Mouse (Mus musculus) adrenal gland, adult 10 weeks (tissue): ENCODE results near the gene Eml2. TPM values are rescaled to one million over a fixed set of nuclear protein-coding genes. Genes with fewer than 3 reads are reported as not detected.

ENCODE experiments used
- polyA plus RNA-seq: library from polyadenylated mRNA; stranded (reverse); fragments of 350-450 nt; fragmentation: Illumina TruSeq; extraction: RNeasy Lipid Tissue Mini Kit (QIAGEN cat#74804); gene quantifications from one replicate; pipeline ENCODE4 v1.2.3, GENCODE M21; 2014; ENCODE audit warnings: low read depth, low replicate concordance

Eml2 gene
- not detected for polyA plus RNA-seq

DNA sequence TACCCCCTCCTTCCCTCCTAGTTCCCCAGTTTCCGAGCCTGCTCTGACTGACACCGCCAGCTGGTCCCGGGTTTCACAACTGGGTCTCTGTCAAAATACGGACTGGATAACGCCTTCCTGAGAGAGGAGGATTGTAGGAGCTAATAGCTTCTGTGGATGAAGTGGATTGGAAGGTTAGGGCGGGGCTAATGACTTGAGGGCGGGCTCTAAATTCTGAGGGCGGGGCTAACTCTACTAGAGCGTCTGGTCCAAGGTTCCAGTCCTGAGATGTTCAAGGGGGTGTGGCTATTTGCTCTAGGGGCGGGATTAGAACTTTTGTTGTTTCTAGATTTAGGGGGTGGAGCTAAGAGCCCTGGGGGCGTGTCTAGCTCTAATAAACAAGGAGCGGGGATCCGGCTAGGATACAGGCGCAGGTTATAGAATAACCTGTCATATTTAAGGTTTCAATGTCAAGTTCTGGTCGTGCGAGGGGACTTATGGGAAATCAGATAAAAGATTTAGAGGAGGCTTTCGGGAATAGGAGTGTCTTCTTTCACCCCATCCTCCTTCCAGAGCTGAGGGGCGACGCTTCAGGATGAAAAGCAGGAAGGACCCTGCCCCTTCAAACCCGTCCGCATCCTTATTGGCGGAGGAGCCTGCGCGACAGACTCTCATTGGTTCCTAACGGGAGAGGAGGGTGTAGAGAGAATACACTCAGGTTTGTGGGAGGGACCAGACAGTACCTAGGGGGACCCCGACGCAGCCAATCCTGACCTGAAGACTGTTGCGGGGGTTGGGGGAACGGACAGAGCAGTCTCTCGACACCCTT lies at the start of gene Eml2:
Eml2 (plus strand) TSS at position 714 of the 808 bp plus-strand sequence.

DNA sequence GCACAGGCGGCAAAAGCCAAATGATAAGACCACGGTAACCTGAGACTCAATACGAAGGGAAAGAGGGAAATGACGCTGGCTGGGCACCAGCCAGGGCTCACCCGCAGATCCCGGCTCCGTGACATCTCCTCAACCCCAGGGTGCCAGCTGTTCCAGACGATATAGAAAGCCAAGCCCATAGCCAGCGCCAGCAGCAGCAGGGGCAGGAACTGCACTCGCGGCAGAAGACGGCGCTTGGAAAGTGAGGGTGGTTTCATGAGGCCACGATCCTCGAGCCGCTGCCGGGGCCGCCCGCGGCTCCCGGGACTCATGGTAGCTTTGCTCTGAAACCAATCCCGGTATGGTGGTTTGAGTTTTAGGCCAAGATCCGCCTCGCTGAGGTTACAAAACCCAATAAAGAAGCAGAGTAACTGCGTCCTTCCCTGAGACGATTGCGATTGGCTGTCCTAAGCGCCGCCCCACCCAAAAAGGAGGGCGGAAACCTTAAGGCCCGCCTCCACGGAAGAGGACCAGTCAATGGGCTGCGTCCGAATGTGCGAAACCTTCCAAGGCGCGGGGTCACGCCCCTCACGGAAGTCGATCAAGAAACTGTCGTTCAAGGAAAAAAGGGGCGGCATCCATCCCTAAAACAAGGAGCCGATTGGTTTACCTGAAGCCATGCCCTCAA lies 27.2 kb upstream of the Eml2 start, which contains the start of gene Qpctl:
Qpctl (minus strand) TSS at position 417 of the 667 bp plus-strand sequence.

DNA sequence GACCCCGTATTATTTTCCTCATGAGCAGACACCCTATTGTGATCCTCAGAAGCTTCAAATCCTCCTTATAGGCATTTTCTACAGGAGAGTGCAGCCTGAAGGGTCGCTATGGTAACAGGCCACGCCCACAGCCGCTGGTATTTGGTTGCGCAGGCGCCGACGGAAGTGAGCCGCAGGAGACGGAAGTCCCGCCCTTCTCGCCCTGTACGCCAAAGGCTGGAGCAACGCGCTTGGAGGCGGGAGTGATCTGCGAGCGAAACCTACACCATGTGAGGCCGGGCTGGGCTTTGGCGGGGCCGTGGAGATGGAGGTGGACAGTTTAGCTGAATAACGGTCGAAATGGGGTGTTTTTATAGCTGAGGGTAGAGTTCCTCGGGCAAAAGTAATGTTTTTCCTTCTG lies 26.6 kb upstream of the Eml2 start, which contains the start of gene Snrpd2:
Snrpd2 (plus strand) TSS at position 97 of the 400 bp plus-strand sequence.

DNA sequence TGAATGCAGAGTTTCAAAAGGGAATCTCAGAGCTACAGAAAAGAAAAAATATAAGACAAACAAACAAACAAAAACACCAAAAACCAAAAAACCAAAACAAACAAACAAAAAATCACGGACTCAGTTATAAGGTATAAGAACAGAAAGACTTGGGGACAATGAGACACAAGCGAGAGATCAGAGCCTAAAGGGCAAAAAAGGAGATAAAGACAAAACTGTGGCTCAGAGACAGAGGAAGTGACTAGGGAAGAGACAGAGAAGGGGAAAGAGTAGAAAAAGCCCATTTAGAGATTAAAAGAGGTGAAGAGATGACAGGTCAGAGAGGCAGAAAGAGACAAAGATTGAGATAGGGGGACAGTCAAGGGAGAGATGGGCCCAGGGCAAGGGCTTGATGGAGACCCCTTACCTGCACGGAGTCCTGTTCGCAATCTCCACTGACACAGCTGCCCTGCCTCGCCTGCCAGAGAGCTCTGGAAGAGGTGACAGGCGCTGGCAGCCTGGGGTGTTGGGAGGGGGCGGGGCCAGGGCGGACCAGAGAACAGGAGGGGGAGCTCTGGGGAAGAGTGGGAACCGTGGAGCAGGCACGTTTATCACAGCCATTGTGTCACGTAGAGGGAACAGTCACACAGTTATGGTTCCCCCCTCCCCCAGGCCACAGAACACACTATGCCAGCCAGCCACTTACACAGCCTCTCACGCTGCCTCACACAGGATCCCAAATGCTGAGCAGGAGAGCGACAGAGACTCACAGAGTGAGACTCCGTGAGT lies 10.4 kb upstream of the Eml2 start, which contains the start of gene Gipr:
Gipr (minus strand) TSS at position 472 of the 768 bp plus-strand sequence.

DNA sequence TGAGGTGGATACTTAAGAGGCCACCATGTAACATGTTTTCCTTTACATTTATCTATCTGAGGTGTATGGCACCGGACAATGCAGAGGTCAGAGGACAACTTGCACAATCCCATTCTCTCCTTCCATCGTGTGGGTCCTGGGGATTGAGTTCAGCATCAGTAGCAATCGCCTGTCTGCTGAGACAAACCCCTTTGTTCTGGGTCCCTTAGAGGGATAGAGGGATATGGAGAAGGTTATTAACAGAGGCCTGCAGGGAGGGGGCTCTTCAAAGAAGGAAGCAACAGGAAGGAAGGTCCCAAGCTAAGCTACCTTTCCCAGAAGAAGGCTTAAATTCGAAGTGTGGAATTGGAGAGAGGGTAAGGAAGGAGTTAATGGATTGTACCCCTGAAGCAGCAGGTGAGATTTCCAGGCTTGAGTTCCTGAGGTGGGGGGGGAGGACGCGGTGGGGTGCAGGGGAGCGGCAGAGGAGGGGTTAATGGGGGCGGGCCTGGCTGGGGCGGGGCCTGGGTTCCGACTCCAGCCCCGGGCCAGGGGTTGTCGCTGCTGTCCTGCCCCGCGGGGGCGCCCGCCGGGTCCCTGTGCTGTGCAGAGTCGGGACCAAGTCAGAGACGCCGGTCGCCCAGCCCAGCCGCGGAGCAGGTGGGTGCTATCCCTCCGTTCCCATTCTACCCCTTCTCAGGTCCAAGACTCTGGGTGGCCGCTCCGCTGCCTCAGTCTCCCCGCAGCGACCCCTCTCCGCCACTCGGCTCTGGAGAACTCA lies 36.0 kb downstream of the Eml2 start, which contains the start of gene Gpr4:
Gpr4 (plus strand) TSS at position 543 of the 760 bp plus-strand sequence.

DNA sequence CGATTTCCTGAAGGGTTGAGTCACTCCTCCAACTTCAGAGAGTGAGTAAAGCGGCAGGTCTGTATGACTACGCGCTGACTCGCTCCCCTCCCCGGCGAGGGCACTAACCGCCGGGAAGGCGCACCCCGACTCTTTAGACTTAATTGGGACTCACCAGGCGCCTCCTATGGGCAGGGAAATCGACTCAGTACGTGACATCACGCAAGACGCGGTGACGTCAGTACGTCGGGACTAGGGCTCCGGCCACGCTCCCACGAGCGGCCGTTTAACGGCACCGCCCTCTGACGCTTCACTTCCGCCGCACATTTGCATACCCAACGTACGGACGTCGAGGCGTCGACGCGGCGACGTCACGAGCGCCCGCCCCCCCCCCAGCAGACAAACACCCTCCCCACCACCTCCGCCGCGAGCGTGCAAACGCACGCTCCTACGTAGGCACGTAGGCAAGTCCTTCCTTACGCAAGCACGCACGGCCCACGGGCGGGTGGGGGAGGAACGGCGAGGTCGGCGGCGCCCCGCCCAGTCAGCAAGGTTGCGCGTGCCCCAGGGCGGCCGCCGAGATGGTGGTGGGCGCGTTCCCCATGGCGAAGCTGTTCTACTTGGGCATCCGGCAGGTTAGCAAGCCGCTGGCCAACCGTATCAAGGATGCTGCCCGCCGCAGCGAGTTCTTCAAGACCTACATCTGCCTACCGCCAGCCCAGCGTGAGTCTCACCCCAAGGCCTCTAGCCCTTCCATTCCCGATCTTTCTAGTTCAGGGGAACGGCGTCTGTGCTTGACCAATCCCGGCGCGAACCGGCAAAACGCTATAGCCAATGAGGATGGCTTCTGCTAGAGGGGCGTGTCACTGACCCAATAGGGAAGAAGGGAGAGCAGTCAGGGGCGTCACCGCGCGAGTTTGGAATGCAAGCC lies 51.9 kb downstream of the Eml2 start, which contains the start of gene Opa3:
Opa3 (plus strand) TSS at position 452 of the 910 bp plus-strand sequence.

Other genes with a start within 250 kb of the Eml2 start
- not detected for gene Nanos2, start 189.0 kb upstream of the Eml2 start, polyA plus RNA-seq
- not detected for gene Mypop, start 185.2 kb upstream of the Eml2 start, polyA plus RNA-seq
- 2.5 TPM for gene Irf2bp1, start 172.4 kb upstream of the Eml2 start, polyA plus RNA-seq
- not detected for gene Foxa3, start 152.9 kb upstream of the Eml2 start, polyA plus RNA-seq
- 7.6 TPM for gene Sympk, start 152.0 kb upstream of the Eml2 start, polyA plus RNA-seq
- gene Rsph6a, start 121.7 kb upstream of the Eml2 start, polyA plus RNA-seq = not detected
- gene Dmwd, start 100.2 kb upstream of the Eml2 start, polyA plus RNA-seq = 1.3 TPM
- 11.7 TPM for gene Dmpk, start 92.6 kb upstream of the Eml2 start, polyA plus RNA-seq
- 1.5 TPM for gene Six5, start 81.8 kb upstream of the Eml2 start, polyA plus RNA-seq
- gene Gm4969, start 58.1 kb upstream of the Eml2 start, polyA plus RNA-seq = not detected
- 0.82 TPM for gene Fbxo46, start 56.6 kb upstream of the Eml2 start, polyA plus RNA-seq
- gene Qpctl, start 27.1 kb upstream of the Eml2 start, polyA plus RNA-seq = 10.5 TPM
- gene Snrpd2, start 26.7 kb upstream of the Eml2 start, polyA plus RNA-seq = 2.0 TPM
- gene Gipr, start 10.3 kb upstream of the Eml2 start, polyA plus RNA-seq = not detected
- 5.4 TPM for gene Gpr4, start 36.1 kb downstream of the Eml2 start, polyA plus RNA-seq
- gene Opa3, start 51.9 kb downstream of the Eml2 start, polyA plus RNA-seq = 13.0 TPM
- 17.5 TPM for gene Vasp, start 95.4 kb downstream of the Eml2 start, polyA plus RNA-seq
- not detected for gene Ppm1n, start 103.6 kb downstream of the Eml2 start, polyA plus RNA-seq
- 1.9 TPM for gene Rtn2, start 106.2 kb downstream of the Eml2 start, polyA plus RNA-seq
- 1.3 TPM for gene Fosb, start 133.6 kb downstream of the Eml2 start, polyA plus RNA-seq
- not detected for gene Ercc1, start 168.4 kb downstream of the Eml2 start, polyA plus RNA-seq
- 1.8 TPM for gene Cd3eap, start 183.1 kb downstream of the Eml2 start, polyA plus RNA-seq
- gene Ppp1r13l, start 183.3 kb downstream of the Eml2 start, polyA plus RNA-seq = not detected
- gene Ercc2, start 205.6 kb downstream of the Eml2 start, polyA plus RNA-seq = 0.41 TPM
- gene Klc3, start 227.7 kb downstream of the Eml2 start, polyA plus RNA-seq = not detected
- 0.70 TPM for gene Ckm, start 228.4 kb downstream of the Eml2 start, polyA plus RNA-seq